Mouse (Mus musculus): Measurements from ENCODE around the gene C1galt1c1.

The C1galt1c1 gene

DNA sequence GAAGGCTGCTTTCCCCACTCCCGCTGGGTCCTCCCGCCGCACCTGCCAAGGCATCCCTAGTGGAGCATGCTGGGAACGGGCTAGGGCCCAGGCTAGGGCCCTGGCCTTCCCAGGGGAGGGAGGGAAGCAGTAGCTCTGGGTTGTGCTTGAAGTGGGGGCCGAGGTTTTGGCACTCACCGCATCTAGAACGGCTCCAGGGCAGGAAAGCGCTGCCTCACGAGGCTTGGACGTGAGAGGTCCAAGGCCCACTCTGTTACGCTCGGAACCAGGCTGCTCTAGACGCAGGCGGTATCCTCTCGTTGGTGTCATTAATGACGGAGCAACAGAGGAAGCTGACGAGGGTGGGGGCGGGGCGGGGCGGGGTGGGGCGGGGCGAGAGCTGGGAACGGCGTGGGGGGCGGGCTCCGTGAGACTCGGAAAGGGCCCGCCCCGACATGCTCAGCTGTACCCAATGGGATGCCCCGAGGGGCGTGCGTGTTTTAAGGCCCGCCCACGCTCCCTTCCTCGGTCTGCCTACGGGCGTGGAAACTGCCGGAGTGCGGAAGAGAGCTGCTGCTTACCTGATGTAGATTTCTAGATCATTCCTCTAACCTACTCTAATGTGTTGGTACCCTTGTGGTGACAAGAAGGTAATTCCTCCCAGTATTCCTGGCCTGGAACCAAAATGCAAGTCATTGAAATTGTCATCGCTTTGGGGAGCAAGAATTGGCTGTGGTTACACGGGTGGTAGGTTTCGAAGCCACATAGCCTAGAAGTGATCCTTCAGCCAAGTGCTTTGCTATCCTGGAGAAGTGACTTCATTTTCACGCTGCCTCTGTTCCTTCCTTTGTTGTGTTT, at the start of gene C1galt1c1:
TSS of gene C1galt1c1 (minus strand) at position 287 of the 837 bp plus-strand sequence.
- DNase-seq (ENCODE audit: low spot score) = peak; percentile 85

DNA sequence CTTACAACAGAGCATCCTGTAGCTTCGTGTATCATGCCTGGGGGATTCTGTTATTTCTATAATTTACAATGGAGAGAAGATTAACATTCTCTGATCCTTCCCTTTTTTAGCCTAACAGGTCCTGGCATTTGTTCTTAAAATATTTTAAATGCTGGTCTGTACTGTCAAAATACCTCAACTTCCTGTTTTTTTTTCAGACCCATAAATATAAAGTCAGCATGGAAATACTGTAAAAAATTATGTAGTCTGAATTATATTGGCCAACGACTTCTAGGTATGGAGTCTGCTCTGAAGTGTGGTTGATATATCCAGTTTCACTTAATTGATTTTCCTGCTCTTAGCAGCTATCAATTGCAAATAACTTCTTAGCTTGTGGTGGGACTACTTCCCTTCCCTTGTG, 47.1 kb upstream of the C1galt1c1 start:
- DNase-seq (ENCODE audit: low spot score) = no peak

DNA sequence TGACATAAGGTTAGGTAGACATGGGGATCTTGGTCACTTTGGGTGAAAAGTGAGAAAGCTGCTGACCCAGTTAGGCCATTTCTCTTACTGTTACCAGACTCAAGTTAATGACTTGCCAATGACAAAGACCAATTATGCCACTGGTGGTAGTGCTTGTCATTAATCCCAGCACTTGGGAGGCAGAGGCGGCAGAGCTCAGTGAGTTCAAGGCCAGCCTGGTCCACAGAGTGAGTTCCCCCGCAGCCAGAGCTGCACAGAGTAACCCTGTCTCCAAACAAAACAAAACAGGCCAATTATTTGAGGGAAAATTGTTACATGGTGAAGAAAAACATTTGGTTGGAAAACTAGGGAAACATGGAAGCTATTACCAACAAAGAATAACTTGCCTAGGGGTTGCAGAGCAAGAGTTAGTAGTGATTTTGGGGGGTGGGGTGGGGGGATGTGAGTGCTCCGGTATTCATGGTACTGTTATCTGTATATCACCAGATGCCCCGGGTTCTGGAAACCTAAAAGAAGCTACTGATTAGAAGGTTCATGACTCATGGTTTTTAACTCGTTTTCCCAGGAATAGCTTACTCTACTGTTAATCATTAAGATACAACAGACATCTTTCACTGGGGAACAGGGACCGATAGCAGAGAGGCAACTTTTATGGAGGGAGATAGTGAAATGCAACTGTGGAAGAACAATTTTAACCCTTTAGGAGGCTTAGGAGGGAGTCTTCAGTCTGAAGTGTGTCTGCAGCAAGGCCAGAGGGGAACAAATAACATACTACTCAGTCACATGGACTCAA, 34.4 kb upstream of the C1galt1c1 start:
- DNase-seq (ENCODE audit: low spot score) = no peak

GRCm38 (mm10) chrX:38656206-38656883, 21.5 kb upstream of the C1galt1c1 start:
- no peak for DNase-seq (ENCODE audit: low spot score)

- no peak for DNase-seq (ENCODE audit: low spot score)
These were observed 19.8 kb upstream of the C1galt1c1 start for GRCm38 (mm10) chrX:38654681-38655080.

GRCm38 (mm10) chrX:38653181-38653580, 18.3 kb upstream of the C1galt1c1 start:
- no peak for DNase-seq (ENCODE audit: low spot score)

DNA sequence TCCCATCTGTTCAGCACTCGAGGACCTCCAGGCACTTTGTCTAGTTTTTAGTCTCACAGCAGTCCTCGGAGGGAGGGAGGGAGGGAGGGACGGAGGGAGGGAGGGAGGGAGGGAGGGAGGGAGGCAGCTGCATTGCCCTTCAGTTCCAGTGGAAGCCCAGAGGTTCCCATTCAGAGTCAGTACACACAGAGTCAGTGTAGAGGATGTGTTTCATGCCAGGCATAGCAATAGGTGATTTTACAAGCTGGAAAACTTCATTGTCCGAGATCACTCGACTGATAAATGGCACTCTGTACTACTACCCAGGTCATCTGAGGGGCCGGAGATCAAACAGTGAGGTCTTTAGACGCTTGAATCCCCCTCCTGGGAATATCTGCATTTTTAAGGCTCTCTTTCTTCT, 16.3 kb upstream of the C1galt1c1 start:
- no peak for DNase-seq (ENCODE audit: low spot score)

DNA sequence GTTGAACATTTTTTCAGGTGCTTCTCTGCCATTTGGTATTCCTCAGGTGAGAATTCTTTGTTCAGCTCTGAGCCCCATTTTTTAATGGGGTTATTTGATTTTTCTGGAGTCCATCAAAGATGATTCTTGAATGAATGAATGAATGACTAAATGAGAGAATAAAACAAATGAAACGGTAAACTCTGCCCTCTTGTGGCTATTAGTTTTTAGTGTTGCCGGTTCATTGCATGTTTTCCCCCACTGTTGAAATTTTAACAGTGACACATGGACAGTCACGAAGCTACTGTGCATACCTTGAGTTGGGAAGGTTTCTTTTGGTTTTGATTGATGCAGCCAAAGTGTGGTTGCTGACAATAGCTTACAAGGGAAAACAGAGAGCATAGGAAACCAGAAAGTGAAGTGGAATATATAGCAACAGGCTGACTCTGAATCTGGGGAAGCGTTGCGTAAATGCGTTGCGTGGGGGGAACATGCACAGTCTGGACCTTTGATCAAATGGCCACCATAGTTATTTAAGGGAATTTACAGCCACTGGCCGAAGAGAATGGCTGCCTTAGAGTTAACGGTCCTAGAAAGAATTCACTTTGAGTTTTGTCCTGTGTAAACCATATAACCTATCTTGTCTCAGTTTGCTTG, 15.6 kb upstream of the C1galt1c1 start:
- DNase-seq (ENCODE audit: low spot score) = no peak

GRCm38 (mm10) chrX:38642183-38642582, 7.3 kb upstream of the C1galt1c1 start:
- no peak for DNase-seq (ENCODE audit: low spot score)

GRCm38 (mm10) chrX:38641435-38641834, 6.5 kb upstream of the C1galt1c1 start:
- no peak for DNase-seq (ENCODE audit: low spot score)

DNA sequence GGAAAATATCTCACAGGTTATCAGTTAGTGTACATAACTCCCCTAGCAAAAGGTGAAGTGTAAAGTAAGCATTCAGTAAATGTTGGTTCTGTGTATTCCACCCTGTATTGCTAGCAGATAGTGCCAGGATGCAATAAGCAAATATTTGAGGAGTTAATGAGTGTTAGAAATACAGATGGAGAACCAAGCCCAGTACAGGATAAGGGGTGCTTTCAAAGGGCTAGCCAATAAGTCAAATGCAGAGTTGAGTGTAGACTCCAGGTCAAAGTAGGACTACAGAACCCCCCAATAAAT, 698 bp upstream of the C1galt1c1 start:
- DNase-seq (ENCODE audit: low spot score) = no peak

- DNase-seq (ENCODE audit: low spot score) = peak; percentile 12
These were observed 33.9 kb downstream of the C1galt1c1 start for GRCm38 (mm10) chrX:38600995-38601369.

DNA sequence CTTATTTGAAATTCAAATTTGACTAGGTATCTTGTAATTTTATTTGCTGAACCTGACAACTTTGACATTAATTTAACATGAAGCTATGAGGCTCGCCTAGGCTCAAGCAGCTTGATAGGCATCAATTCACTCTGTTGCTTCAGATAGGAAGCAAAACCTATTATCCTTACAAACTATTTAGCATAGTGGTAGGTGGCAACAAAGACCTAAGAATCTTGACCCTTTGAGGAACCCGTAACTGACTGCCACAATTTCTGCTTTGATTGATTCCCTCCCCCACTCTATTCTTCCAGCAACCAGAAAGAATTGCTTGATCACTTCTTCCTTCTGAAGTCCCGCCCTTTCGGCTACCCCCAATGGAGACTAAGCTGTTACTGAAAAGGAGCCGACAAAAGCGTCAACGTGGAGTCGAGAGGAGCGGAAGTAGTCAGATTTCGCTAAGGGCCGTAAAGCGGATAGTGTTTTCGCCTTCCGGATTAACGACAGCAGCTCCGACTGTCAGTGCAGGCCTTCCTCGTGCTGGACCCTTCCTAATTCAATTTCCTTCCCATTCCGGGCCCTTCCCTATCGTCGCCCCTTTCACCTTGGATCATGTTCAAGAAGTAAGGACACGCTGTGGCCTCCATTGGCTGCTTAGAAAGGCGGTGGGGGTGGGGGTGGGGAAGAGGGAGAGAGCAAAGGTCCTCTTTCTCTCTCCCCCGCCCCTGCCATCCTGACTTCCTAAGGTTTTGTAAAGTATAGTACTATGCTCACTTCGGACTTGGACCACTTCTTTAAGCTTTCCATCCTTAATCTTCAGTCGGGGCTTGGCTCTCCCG, 34.5 kb downstream of the C1galt1c1 start, which contains the start of gene Mcts1:
TSS of gene Mcts1 (plus strand) at position 402 of the 818 bp plus-strand sequence.
- peak; percentile 76 for DNase-seq (ENCODE audit: low spot score)

DNA sequence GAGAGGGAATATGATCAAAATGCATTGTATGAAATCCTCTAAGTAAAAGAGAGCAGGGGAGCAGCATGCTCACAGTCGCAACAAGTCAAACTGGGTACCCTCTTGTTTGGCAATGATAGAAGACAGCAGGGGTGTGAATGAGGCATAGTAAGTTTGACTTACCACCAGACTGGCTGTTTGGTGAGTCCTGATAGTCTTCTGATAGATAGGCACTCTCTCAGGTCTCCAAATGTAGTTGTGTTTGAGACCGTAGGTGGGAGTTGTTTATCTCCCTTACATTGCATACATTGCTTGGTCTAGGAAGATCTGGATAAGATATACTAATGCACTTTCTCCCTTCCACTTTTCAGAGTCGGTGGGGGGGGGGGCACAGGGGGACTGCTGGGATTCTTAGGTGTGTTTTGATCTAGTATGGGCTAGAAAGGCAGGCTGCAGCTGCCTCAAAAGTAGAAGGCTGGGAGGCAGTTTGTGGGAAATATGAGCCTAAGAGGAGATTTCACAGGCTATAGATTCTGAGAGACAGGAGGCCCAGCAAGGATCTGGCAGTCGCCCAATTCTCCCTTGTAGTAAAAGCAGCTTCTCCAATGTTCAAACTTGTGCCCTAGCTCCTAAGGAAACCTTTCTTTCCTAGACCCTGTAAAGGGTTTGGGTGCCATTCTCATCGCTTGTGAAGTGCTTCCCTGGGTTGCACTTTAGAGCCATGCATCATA, 41.6 kb downstream of the C1galt1c1 start:
- no peak for DNase-seq (ENCODE audit: low spot score)

DNA sequence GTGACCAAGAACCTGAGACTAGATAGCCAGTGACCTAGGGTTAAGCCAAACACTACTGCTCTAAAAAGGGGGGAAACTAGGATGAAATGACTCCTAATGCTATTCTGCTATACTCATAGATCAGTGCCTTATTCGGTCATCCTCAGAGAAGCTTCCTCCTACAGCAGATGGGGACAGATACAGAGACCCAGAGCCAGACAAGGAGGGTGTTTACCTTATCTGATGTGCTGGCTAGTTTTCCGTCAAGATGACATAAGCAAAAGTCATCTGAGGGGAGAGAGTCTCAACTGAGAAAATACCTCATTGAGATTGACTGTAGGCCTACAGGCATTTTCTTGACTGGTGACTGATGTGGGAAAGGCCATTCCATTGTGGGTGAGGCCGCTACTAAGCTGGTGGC, 43.1 kb downstream of the C1galt1c1 start:
- no peak for DNase-seq (ENCODE audit: low spot score)

DNA sequence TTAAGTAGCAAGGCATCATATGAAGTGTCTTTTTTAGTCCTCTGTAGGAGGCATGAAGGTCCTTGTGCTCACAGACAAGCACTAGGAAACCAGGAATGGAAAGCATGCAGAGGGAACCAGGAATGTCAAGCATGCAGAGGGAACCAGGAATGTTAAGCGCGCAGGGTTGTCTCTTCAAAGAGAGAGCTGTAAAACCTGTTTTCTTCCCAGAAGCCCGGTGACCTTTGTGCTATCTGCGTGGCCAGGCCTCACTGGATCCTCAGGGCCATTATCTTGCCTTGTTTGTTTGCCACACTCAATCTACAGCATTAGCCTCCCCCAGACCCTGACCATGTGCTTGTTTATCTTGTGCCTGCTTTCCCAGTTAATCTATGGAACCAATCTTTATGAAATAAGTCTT, 45.1 kb downstream of the C1galt1c1 start:
- DNase-seq (ENCODE audit: low spot score) = no peak

GRCm38 (mm10) chrX:38583261-38583660, 51.6 kb downstream of the C1galt1c1 start:
- no peak for DNase-seq (ENCODE audit: low spot score)

DNA sequence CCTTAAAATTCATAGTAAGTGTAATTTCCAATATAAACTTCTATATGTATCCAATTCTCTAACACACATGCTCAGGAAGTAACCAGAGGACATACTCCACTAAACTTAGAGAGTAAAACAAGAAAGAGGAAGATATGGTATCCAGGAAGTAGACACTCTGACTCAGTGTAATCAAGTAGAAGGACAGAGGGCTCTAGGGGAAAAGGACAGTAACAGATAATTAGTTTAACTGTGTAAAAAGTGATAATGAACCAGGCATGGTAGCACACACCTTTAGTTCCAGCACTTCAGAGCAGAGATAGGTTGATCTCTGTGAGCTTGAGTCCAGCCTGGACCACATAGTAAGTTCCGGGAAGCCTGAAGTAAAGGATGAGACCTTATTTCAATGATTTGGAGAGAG, 53.7 kb downstream of the C1galt1c1 start:
- DNase-seq (ENCODE audit: low spot score) = no peak
